Mouse (Mus musculus): Measurements from ENCODE around the gene Gramd4. TPM values are rescaled to one million over a fixed set of nuclear protein-coding genes. Genes with fewer than 3 reads are reported as not detected.
A peak's percentile ranks its signal among the peaks of the same experiment; 100 is the strongest.

Gene Gramd4
- polyA plus RNA-seq, 1 experiment from 2014 or later: 14.9 TPM

GRCm38 (mm10) chr15:86021971-86022370, 35.5 kb upstream of the Gramd4 start:
- Histone ChIP-seq H3K4me1 (ENCODE audit: insufficient read depth, low read length) (no peaks in the 10 kb centered on the region), H3K4me3 (ENCODE audit: low read length) (no peak overlapping the region), H3K9me3 (ENCODE audit: low read length) (peaks cover 6% of the 10 kb centered on the region; the same call in 1 of the 2 replicates), H3K4me2 (replicated peaks; ENCODE audit: low read depth, low read length) (no peak overlapping the region), H3K27me3 (ENCODE audit: insufficient read depth, low read length) (no peaks in the 10 kb centered on the region), H3K27ac (ENCODE audit: low read length) (no peak overlapping the region), H3K36me3 (ENCODE audit: insufficient read depth, low read length) (0 out of 2 replicates have a peak, but pooled peaks cover 2% of the 10 kb centered on the region), H3K9ac (replicated peaks; ENCODE audit: low read length) (no peak overlapping the region)
- 82% methylated on average over 9 of the region's 9 CpGs for WGBS
- ATAC-seq (ENCODE audit: low FRiP score, low TSS enrichment): no peak

- H3K36me3 ChIP-seq (ENCODE audit: insufficient read depth, low read length): peaks cover 18% of the 10 kb centered on the region
- peak overlapping the region; percentile 42 for H3K4me2 ChIP-seq (replicated peaks; ENCODE audit: low read depth, low read length)
- H3K9me3 ChIP-seq (ENCODE audit: low read length): peaks cover 20% of the 10 kb centered on the region
- 25% methylated on average over 8 of the region's 8 CpGs for WGBS
- H3K27ac ChIP-seq (ENCODE audit: low read length): no peak overlapping the region
- peaks cover 9% of the 10 kb centered on the region; the same call in 1 of the 2 replicates for H3K27me3 ChIP-seq (ENCODE audit: insufficient read depth, low read length)
- H3K4me1 ChIP-seq (ENCODE audit: insufficient read depth, low read length): peaks cover 29% of the 10 kb centered on the region
- no peak overlapping the region for H3K9ac ChIP-seq (replicated peaks; ENCODE audit: low read length)
- peak overlapping the region; percentile 10; the same call in 1 of the 2 replicates for H3K4me3 ChIP-seq (ENCODE audit: low read length)
- no peak for ATAC-seq (ENCODE audit: low FRiP score, low TSS enrichment)
Observed at GRCm38 (mm10) chr15:86027871-86028270, 29.6 kb upstream of the Gramd4 start.

- no peak for ATAC-seq (ENCODE audit: low FRiP score, low TSS enrichment)
- peaks cover 41% of the 10 kb centered on the region for H3K4me1 ChIP-seq (ENCODE audit: insufficient read depth, low read length)
- H3K4me3 ChIP-seq (ENCODE audit: low read length): 0 out of 2 replicates have a peak overlapping the region, but pooled peaks have one; percentile 10
- H3K9ac ChIP-seq (replicated peaks; ENCODE audit: low read length): no peak overlapping the region
- peak overlapping the region; percentile 42 for H3K4me2 ChIP-seq (replicated peaks; ENCODE audit: low read depth, low read length)
- peaks cover 17% of the 10 kb centered on the region; the same call in 1 of the 2 replicates for H3K27me3 ChIP-seq (ENCODE audit: insufficient read depth, low read length)
- no peak overlapping the region for H3K27ac ChIP-seq (ENCODE audit: low read length)
- H3K9me3 ChIP-seq (ENCODE audit: low read length): peaks cover 20% of the 10 kb centered on the region
- WGBS: 69% methylated on average over 14 of the region's 14 CpGs
- peaks cover 18% of the 10 kb centered on the region for H3K36me3 ChIP-seq (ENCODE audit: insufficient read depth, low read length)
Observed at GRCm38 (mm10) chr15:86029981-86030380, 27.5 kb upstream of the Gramd4 start.

GRCm38 (mm10) chr15:86032811-86033190, 24.7 kb upstream of the Gramd4 start:
- Histone ChIP-seq H3K9ac (replicated peaks; ENCODE audit: low read length) (peak overlapping the region; percentile 80), H3K4me1 (ENCODE audit: insufficient read depth, low read length) (peaks cover 44% of the 10 kb centered on the region), H3K27ac (ENCODE audit: low read length) (peak overlapping the region; percentile 16; the same call in 1 of the 2 replicates), H3K36me3 (ENCODE audit: insufficient read depth, low read length) (peaks cover 18% of the 10 kb centered on the region), H3K4me3 (ENCODE audit: low read length) (peak overlapping the region; percentile 70), H3K9me3 (ENCODE audit: low read length) (peaks cover 20% of the 10 kb centered on the region), H3K27me3 (ENCODE audit: insufficient read depth, low read length) (peaks cover 17% of the 10 kb centered on the region; the same call in 1 of the 2 replicates), H3K4me2 (replicated peaks; ENCODE audit: low read depth, low read length) (peak overlapping the region; percentile 84)
- no peak for ATAC-seq (ENCODE audit: low FRiP score, low TSS enrichment)
- 2% methylated on average over 38 of the region's 38 CpGs for WGBS

GRCm38 (mm10) chr15:86033191-86033841, 24.2 kb upstream of the Gramd4 start, which contains the start of gene Celsr1:
Gene Celsr1 (minus strand): TSS chr15:86033777.
- Histone ChIP-seq H3K4me3 (ENCODE audit: low read length) (peak within 1 kb of the TSS; percentile 70), H3K9ac (replicated peaks; ENCODE audit: low read length) (peak within 1 kb of the TSS; percentile 80), H3K4me2 (replicated peaks; ENCODE audit: low read depth, low read length) (peak within 1 kb of the TSS; percentile 84), H3K27me3 (ENCODE audit: insufficient read depth, low read length) (peaks cover 17% of the 10 kb centered on the region; the same call in 1 of the 2 replicates), H3K27ac (ENCODE audit: low read length) (peak within 1 kb of the TSS; percentile 94), H3K9me3 (ENCODE audit: low read length) (peaks cover 20% of the 10 kb centered on the region), H3K36me3 (ENCODE audit: insufficient read depth, low read length) (peaks cover 18% of the 10 kb centered on the region), H3K4me1 (ENCODE audit: insufficient read depth, low read length) (peaks cover 44% of the 10 kb centered on the region)
- WGBS: under 1% methylated on average over 71 of the region's 80 CpGs
- peak; percentile 22 for ATAC-seq (ENCODE audit: low FRiP score, low TSS enrichment)

- Histone ChIP-seq H3K4me2 (replicated peaks; ENCODE audit: low read depth, low read length) (peak overlapping the region; percentile 84), H3K4me1 (ENCODE audit: insufficient read depth, low read length) (peaks cover 39% of the 10 kb centered on the region), H3K4me3 (ENCODE audit: low read length) (peak overlapping the region; percentile 70), H3K9me3 (ENCODE audit: low read length) (peaks cover 20% of the 10 kb centered on the region), H3K27ac (ENCODE audit: low read length) (peak overlapping the region; percentile 94), H3K9ac (replicated peaks; ENCODE audit: low read length) (peak overlapping the region; percentile 80), H3K36me3 (ENCODE audit: insufficient read depth, low read length) (peaks cover 18% of the 10 kb centered on the region), H3K27me3 (ENCODE audit: insufficient read depth, low read length) (peaks cover 18% of the 10 kb centered on the region; the same call in 1 of the 2 replicates)
- WGBS: under 1% methylated on average over 36 of the region's 44 CpGs
- ATAC-seq (ENCODE audit: low FRiP score, low TSS enrichment): peak; percentile 91
Observed at GRCm38 (mm10) chr15:86034021-86034523, 23.4 kb upstream of the Gramd4 start.

- Histone ChIP-seq H3K4me3 (ENCODE audit: low read length) (peak overlapping the region; percentile 70), H3K4me1 (ENCODE audit: insufficient read depth, low read length) (peaks cover 31% of the 10 kb centered on the region)
- ATAC-seq (ENCODE audit: low FRiP score, low TSS enrichment): peak; percentile 21
Observed at GRCm38 (mm10) chr15:86034781-86035360, 22.6 kb upstream of the Gramd4 start.

GRCm38 (mm10) chr15:86035913-86036312, 21.6 kb upstream of the Gramd4 start:
- 70% methylated on average over 3 of the region's 3 CpGs for WGBS
- no peak overlapping the region for H3K4me2 ChIP-seq (replicated peaks; ENCODE audit: low read depth, low read length)
- H3K36me3 ChIP-seq (ENCODE audit: insufficient read depth, low read length): peaks cover 8% of the 10 kb centered on the region
- H3K27ac ChIP-seq (ENCODE audit: low read length): no peak overlapping the region
- no peak overlapping the region for H3K9ac ChIP-seq (replicated peaks; ENCODE audit: low read length)
- peaks cover 29% of the 10 kb centered on the region for H3K27me3 ChIP-seq (ENCODE audit: insufficient read depth, low read length)
- H3K4me1 ChIP-seq (ENCODE audit: insufficient read depth, low read length): peaks cover 27% of the 10 kb centered on the region
- H3K9me3 ChIP-seq (ENCODE audit: low read length): peaks cover 11% of the 10 kb centered on the region
- ATAC-seq (ENCODE audit: low FRiP score, low TSS enrichment): no peak
- no peak overlapping the region for H3K4me3 ChIP-seq (ENCODE audit: low read length)

More at GRCm38 (mm10) chr15:86034781-86035360, 22.6 kb upstream of the Gramd4 start:
- Histone ChIP-seq H3K4me2 (replicated peaks; ENCODE audit: low read depth, low read length) (peak overlapping the region; percentile 84), H3K27ac (ENCODE audit: low read length) (peak overlapping the region; percentile 94), H3K36me3 (ENCODE audit: insufficient read depth, low read length) (peaks cover 18% of the 10 kb centered on the region), H3K27me3 (ENCODE audit: insufficient read depth, low read length) (peaks cover 24% of the 10 kb centered on the region), H3K9me3 (ENCODE audit: low read length) (peaks cover 20% of the 10 kb centered on the region), H3K9ac (replicated peaks; ENCODE audit: low read length) (peak overlapping the region; percentile 62; the same call in 1 of the 2 replicates)
- WGBS: 4% methylated on average over 12 of the region's 12 CpGs

GRCm38 (mm10) chr15:86038802-86039201, 18.7 kb upstream of the Gramd4 start:
- H3K4me1 ChIP-seq (ENCODE audit: insufficient read depth, low read length): peaks cover 18% of the 10 kb centered on the region
- no peak overlapping the region for H3K9ac ChIP-seq (replicated peaks; ENCODE audit: low read length)
- ATAC-seq (ENCODE audit: low FRiP score, low TSS enrichment): peak; percentile 33; the same call in 1 of the 2 replicates
- peaks cover 13% of the 10 kb centered on the region for H3K27me3 ChIP-seq (ENCODE audit: insufficient read depth, low read length)
- 0% methylated on average over 2 of the region's 2 CpGs for WGBS
- no peaks in the 10 kb centered on the region for H3K36me3 ChIP-seq (ENCODE audit: insufficient read depth, low read length)
- H3K4me2 ChIP-seq (replicated peaks; ENCODE audit: low read depth, low read length): no peak overlapping the region
- no peak overlapping the region for H3K27ac ChIP-seq (ENCODE audit: low read length)
- H3K9me3 ChIP-seq (ENCODE audit: low read length): no peaks in the 10 kb centered on the region
- no peak overlapping the region for H3K4me3 ChIP-seq (ENCODE audit: low read length)

Data from kidney, embryonic 16.5 days (tissue).